Mouse (Mus musculus): Measurements from ENCODE around the gene Nr3c2. TPM values are rescaled to one million over a fixed set of nuclear protein-coding genes. Genes with fewer than 3 reads are reported as not detected.

The Nr3c2 gene
- polyA plus RNA-seq, 1 experiment from 2014 or later = 2.9 TPM

- no peak for ATAC-seq (replicated peaks; ENCODE audit: low FRiP score, low TSS enrichment, low read depth)
- H3K4me1 ChIP-seq (replicated peaks; ENCODE audit: control insufficient read depth, insufficient read depth, low read length) = no peaks in the 10 kb centered on the region
- H3K27ac ChIP-seq (ENCODE audit: low read depth) = no peak overlapping the region
- H3K9me3 ChIP-seq (ENCODE audit: control insufficient read depth, low read length) = no peaks in the 10 kb centered on the region
- no peak overlapping the region for H3K4me3 ChIP-seq (ENCODE audit: low read depth, low read length)
- H3K4me2 ChIP-seq (ENCODE audit: low read length) = no peak overlapping the region
- WGBS = 84% methylated on average over 4 of the region's 4 CpGs
- no peaks in the 10 kb centered on the region for H3K36me3 ChIP-seq (ENCODE audit: control insufficient read depth, insufficient read depth, low read length)
- DNase-seq (ENCODE audit: low spot score) = no peak
- no peaks in the 10 kb centered on the region for H3K27me3 ChIP-seq (replicated peaks; ENCODE audit: control insufficient read depth, insufficient read depth, low read length)
- H3K9ac ChIP-seq (ENCODE audit: low read length) = no peak overlapping the region
Measured at GRCm38 (mm10) chr8:77175471-77175870, 276.2 kb downstream of the Nr3c2 start.

- H3K4me1 ChIP-seq (replicated peaks; ENCODE audit: control insufficient read depth, insufficient read depth, low read length) = no peaks in the 10 kb centered on the region
- WGBS = 82% methylated on average over 4 of the region's 4 CpGs
- H3K4me2 ChIP-seq (ENCODE audit: low read length) = no peak overlapping the region
- no peaks in the 10 kb centered on the region for H3K27me3 ChIP-seq (replicated peaks; ENCODE audit: control insufficient read depth, insufficient read depth, low read length)
- no peak overlapping the region for H3K4me3 ChIP-seq (ENCODE audit: low read depth, low read length)
- no peak overlapping the region for H3K27ac ChIP-seq (ENCODE audit: low read depth)
- ATAC-seq (replicated peaks; ENCODE audit: low FRiP score, low TSS enrichment, low read depth) (no peak), DNase-seq (ENCODE audit: low spot score) (no peak)
- no peak overlapping the region for H3K9ac ChIP-seq (ENCODE audit: low read length)
- H3K9me3 ChIP-seq (ENCODE audit: control insufficient read depth, low read length) = no peaks in the 10 kb centered on the region
- H3K36me3 ChIP-seq (ENCODE audit: control insufficient read depth, insufficient read depth, low read length) = no peaks in the 10 kb centered on the region
Measured at GRCm38 (mm10) chr8:77176343-77176742, 277.1 kb downstream of the Nr3c2 start.

GRCm38 (mm10) chr8:77185816-77186215, 286.6 kb downstream of the Nr3c2 start:
- H3K9me3 ChIP-seq (ENCODE audit: control insufficient read depth, low read length) = no peaks in the 10 kb centered on the region
- no peak overlapping the region for H3K4me2 ChIP-seq (ENCODE audit: low read length)
- H3K27me3 ChIP-seq (replicated peaks; ENCODE audit: control insufficient read depth, insufficient read depth, low read length) = no peaks in the 10 kb centered on the region
- H3K4me1 ChIP-seq (replicated peaks; ENCODE audit: control insufficient read depth, insufficient read depth, low read length) = 0 out of 2 replicates have a peak, but pooled peaks cover 3% of the 10 kb centered on the region
- 90% methylated on average over 28 of the region's 28 CpGs for WGBS
- H3K4me3 ChIP-seq (ENCODE audit: low read depth, low read length) = no peak overlapping the region
- H3K27ac ChIP-seq (ENCODE audit: low read depth) = no peak overlapping the region
- H3K9ac ChIP-seq (ENCODE audit: low read length) = no peak overlapping the region
- ATAC-seq (replicated peaks; ENCODE audit: low FRiP score, low TSS enrichment, low read depth) (no peak), DNase-seq (ENCODE audit: low spot score) (no peak)
- no peaks in the 10 kb centered on the region for H3K36me3 ChIP-seq (ENCODE audit: control insufficient read depth, insufficient read depth, low read length)

- H3K9me3 ChIP-seq (ENCODE audit: control insufficient read depth, low read length) = no peaks in the 10 kb centered on the region
- no peak overlapping the region for H3K4me2 ChIP-seq (ENCODE audit: low read length)
- 0 out of 2 replicates have a peak, but pooled peaks cover 3% of the 10 kb centered on the region for H3K4me1 ChIP-seq (replicated peaks; ENCODE audit: control insufficient read depth, insufficient read depth, low read length)
- no peak overlapping the region for H3K9ac ChIP-seq (ENCODE audit: low read length)
- H3K4me3 ChIP-seq (ENCODE audit: low read depth, low read length) = no peak overlapping the region
- no peak for ATAC-seq (replicated peaks; ENCODE audit: low FRiP score, low TSS enrichment, low read depth)
- no peak for DNase-seq (ENCODE audit: low spot score)
- H3K27me3 ChIP-seq (replicated peaks; ENCODE audit: control insufficient read depth, insufficient read depth, low read length) = no peaks in the 10 kb centered on the region
- WGBS = 79% methylated on average over 9 of the region's 9 CpGs
- H3K27ac ChIP-seq (ENCODE audit: low read depth) = no peak overlapping the region
- no peaks in the 10 kb centered on the region for H3K36me3 ChIP-seq (ENCODE audit: control insufficient read depth, insufficient read depth, low read length)
Measured at GRCm38 (mm10) chr8:77186914-77187536, 287.8 kb downstream of the Nr3c2 start.

GRCm38 (mm10) chr8:77187748-77188147, 288.5 kb downstream of the Nr3c2 start:
- Histone ChIP-seq H3K27ac (ENCODE audit: low read depth) (no peak overlapping the region), H3K27me3 (replicated peaks; ENCODE audit: control insufficient read depth, insufficient read depth, low read length) (no peaks in the 10 kb centered on the region), H3K9ac (ENCODE audit: low read length) (no peak overlapping the region), H3K9me3 (ENCODE audit: control insufficient read depth, low read length) (peaks cover under 1% of the 10 kb centered on the region; the same call in 1 of the 2 replicates), H3K4me2 (ENCODE audit: low read length) (no peak overlapping the region), H3K4me1 (replicated peaks; ENCODE audit: control insufficient read depth, insufficient read depth, low read length) (0 out of 2 replicates have a peak, but pooled peaks cover 3% of the 10 kb centered on the region), H3K36me3 (ENCODE audit: control insufficient read depth, insufficient read depth, low read length) (no peaks in the 10 kb centered on the region), H3K4me3 (ENCODE audit: low read depth, low read length) (no peak overlapping the region)
- 57% methylated on average over 9 of the region's 9 CpGs for WGBS
- ATAC-seq (replicated peaks; ENCODE audit: low FRiP score, low TSS enrichment, low read depth) = no peak
- DNase-seq (ENCODE audit: low spot score) = no peak

GRCm38 (mm10) chr8:77188298-77188697, 289.1 kb downstream of the Nr3c2 start:
- Histone ChIP-seq H3K4me2 (ENCODE audit: low read length) (no peak overlapping the region), H3K27me3 (replicated peaks; ENCODE audit: control insufficient read depth, insufficient read depth, low read length) (no peaks in the 10 kb centered on the region)
- 54% methylated on average over 4 of the region's 4 CpGs for WGBS

DNA sequence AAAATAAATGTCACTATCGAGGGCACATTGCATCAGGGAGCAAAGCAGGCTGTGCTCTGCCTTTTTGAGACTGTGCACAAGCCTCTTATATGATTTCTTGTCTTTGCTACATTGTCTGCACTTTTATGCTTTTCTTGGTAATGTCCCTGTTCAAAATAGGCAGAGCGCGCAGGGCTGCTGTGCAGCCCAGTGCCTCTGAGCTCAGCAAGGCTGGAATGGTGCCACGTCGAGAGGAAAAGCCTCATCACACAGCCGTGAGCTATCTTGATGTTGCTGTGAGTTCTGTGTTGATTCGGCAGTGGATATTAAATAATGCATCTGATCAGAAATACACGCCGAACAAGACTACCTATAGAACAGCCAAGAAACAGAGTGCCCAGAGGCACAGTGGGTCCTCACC, 290.1 kb downstream of the Nr3c2 start:
- H3K36me3 ChIP-seq (ENCODE audit: control insufficient read depth, insufficient read depth, low read length) = no peaks in the 10 kb centered on the region
- DNase-seq (ENCODE audit: low spot score) = no peak
- H3K4me3 ChIP-seq (ENCODE audit: low read depth, low read length) = no peak overlapping the region
- ATAC-seq (replicated peaks; ENCODE audit: low FRiP score, low TSS enrichment, low read depth) = no peak
- H3K9ac ChIP-seq (ENCODE audit: low read length) = no peak overlapping the region
- 0 out of 2 replicates have a peak, but pooled peaks cover 3% of the 10 kb centered on the region for H3K4me1 ChIP-seq (replicated peaks; ENCODE audit: control insufficient read depth, insufficient read depth, low read length)
- 83% methylated on average over 9 of the region's 9 CpGs for WGBS
- H3K27ac ChIP-seq (ENCODE audit: low read depth) = no peak overlapping the region
- peaks cover 5% of the 10 kb centered on the region; the same call in 1 of the 2 replicates for H3K9me3 ChIP-seq (ENCODE audit: control insufficient read depth, low read length)
- no peak overlapping the region for H3K4me2 ChIP-seq (ENCODE audit: low read length)
- H3K27me3 ChIP-seq (replicated peaks; ENCODE audit: control insufficient read depth, insufficient read depth, low read length) = no peaks in the 10 kb centered on the region

More at GRCm38 (mm10) chr8:77188298-77188697, 289.1 kb downstream of the Nr3c2 start:
- no peak for DNase-seq (ENCODE audit: low spot score)
- no peak for ATAC-seq (replicated peaks; ENCODE audit: low FRiP score, low TSS enrichment, low read depth)
- H3K9me3 ChIP-seq (ENCODE audit: control insufficient read depth, low read length) = peaks cover 5% of the 10 kb centered on the region; the same call in 1 of the 2 replicates
- no peak overlapping the region for H3K9ac ChIP-seq (ENCODE audit: low read length)
- H3K27ac ChIP-seq (ENCODE audit: low read depth) = no peak overlapping the region
- no peaks in the 10 kb centered on the region for H3K36me3 ChIP-seq (ENCODE audit: control insufficient read depth, insufficient read depth, low read length)
- no peak overlapping the region for H3K4me3 ChIP-seq (ENCODE audit: low read depth, low read length)
- 0 out of 2 replicates have a peak, but pooled peaks cover 3% of the 10 kb centered on the region for H3K4me1 ChIP-seq (replicated peaks; ENCODE audit: control insufficient read depth, insufficient read depth, low read length)

DNA sequence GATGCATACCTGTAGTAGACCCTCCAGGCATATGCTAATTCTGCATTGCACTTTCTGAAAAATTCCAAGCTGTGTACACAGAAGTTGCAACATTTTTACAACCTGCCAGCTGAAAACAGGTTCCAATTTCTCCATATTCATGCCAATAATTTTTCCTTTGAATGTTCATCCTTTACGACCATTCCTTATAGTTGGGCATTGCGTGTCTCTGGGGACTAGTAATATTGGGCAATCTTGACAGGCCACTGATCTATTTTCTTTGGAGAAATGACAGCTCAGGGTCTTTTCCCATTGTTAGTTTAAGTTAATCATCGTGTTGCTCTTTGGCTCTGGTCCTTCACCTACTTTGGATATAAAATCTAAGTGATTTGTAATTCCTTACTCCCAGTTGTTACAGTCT, 291.2 kb downstream of the Nr3c2 start:
- Histone ChIP-seq H3K9ac (ENCODE audit: low read length) (no peak overlapping the region), H3K9me3 (ENCODE audit: control insufficient read depth, low read length) (peaks cover 5% of the 10 kb centered on the region; the same call in 1 of the 2 replicates), H3K4me2 (ENCODE audit: low read length) (no peak overlapping the region), H3K27me3 (replicated peaks; ENCODE audit: control insufficient read depth, insufficient read depth, low read length) (no peaks in the 10 kb centered on the region), H3K27ac (ENCODE audit: low read depth) (no peak overlapping the region), H3K36me3 (ENCODE audit: control insufficient read depth, insufficient read depth, low read length) (no peaks in the 10 kb centered on the region), H3K4me3 (ENCODE audit: low read depth, low read length) (no peak overlapping the region), H3K4me1 (replicated peaks; ENCODE audit: control insufficient read depth, insufficient read depth, low read length) (0 out of 2 replicates have a peak, but pooled peaks cover 3% of the 10 kb centered on the region)
- 88% methylated on average over 3 of the region's 3 CpGs for WGBS
- ATAC-seq (replicated peaks; ENCODE audit: low FRiP score, low TSS enrichment, low read depth) = no peak
- no peak for DNase-seq (ENCODE audit: low spot score)

DNA sequence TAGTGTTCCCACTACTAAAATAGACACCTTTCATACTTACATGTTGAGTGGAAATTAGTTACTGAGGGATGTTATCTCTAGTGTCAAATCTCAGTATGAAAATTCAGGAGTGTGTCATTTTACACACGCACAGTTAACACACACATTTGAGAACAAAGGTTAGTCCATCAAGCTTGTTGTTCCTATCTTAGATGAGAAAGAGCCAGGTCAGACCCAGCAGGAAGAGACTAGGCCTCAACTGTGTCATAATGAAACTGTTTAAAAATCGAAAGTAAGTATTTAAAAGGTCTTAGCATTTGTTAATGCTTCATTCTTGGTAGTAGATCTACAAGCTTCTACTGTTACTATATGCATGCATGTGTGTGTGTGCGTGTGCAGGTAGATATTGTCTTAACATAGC, 310.1 kb downstream of the Nr3c2 start:
- no peak for ATAC-seq (replicated peaks; ENCODE audit: low FRiP score, low TSS enrichment, low read depth)
- H3K4me1 ChIP-seq (replicated peaks; ENCODE audit: control insufficient read depth, insufficient read depth, low read length) = peaks cover 7% of the 10 kb centered on the region
- no peaks in the 10 kb centered on the region for H3K36me3 ChIP-seq (ENCODE audit: control insufficient read depth, insufficient read depth, low read length)
- H3K9ac ChIP-seq (ENCODE audit: low read length) = no peak overlapping the region
- H3K4me3 ChIP-seq (ENCODE audit: low read depth, low read length) = no peak overlapping the region
- H3K27ac ChIP-seq (ENCODE audit: low read depth) = no peak overlapping the region
- DNase-seq (ENCODE audit: low spot score) = no peak
- 89% methylated on average over 3 of the region's 3 CpGs for WGBS
- H3K4me2 ChIP-seq (ENCODE audit: low read length) = no peak overlapping the region
- no peaks in the 10 kb centered on the region for H3K27me3 ChIP-seq (replicated peaks; ENCODE audit: control insufficient read depth, insufficient read depth, low read length)
- no peaks in the 10 kb centered on the region for H3K9me3 ChIP-seq (ENCODE audit: control insufficient read depth, low read length)
